Mouse (Mus musculus) hindbrain, embryonic 12.5 days (tissue): ENCODE measurements around the gene Ovol2. TPM values are rescaled to one million over a fixed set of nuclear protein-coding genes. Genes with fewer than 3 reads are reported as not detected.

Experiments used
- ATAC-seq: fragments of 200-750 bp; cut with Nextera tagmentation; 2 replicates; pipeline ENCODE4 v1.8.0; 2017; ENCODE audit warnings: moderate TSS enrichment; ENCODE audit not compliant: low FRiP score
- H3K27ac ChIP-seq: fragments of 300-500 bp; sonication (generic); 2 replicates; pipeline ENCODE4 v1.5.1; 2016; ENCODE audit warnings: mild to moderate bottlenecking
- H3K27me3 ChIP-seq: fragments of 300-500 bp; sonication (generic); 2 replicates; pipeline ENCODE4 v1.6.1; 2016; ENCODE audit warnings: mild to moderate bottlenecking
- H3K36me3 ChIP-seq: fragments of 300-500 bp; sonication (generic); 2 replicates; pipeline ENCODE4 v1.6.1; 2016; ENCODE audit warnings: mild to moderate bottlenecking
- H3K4me1 ChIP-seq: fragments of 300-500 bp; sonication (generic); 2 replicates; pipeline ENCODE4 v1.6.1; 2016
- H3K4me2 ChIP-seq: fragments of 300-500 bp; sonication (generic); replicated peaks from 2 replicates; pipeline ENCODE4 v1.6.1; 2016; ENCODE audit warnings: mild to moderate bottlenecking
- H3K4me3 ChIP-seq: fragments of 300-500 bp; sonication (generic); 2 replicates; pipeline ENCODE4 v1.5.1; 2016; ENCODE audit warnings: mild to moderate bottlenecking
- H3K9ac ChIP-seq: fragments of 300-500 bp; sonication (generic); 2 replicates; pipeline ENCODE4 v1.6.1; 2016; ENCODE audit warnings: mild to moderate bottlenecking, moderate library complexity
- H3K9me3 ChIP-seq: fragments of 300-500 bp; sonication (generic); replicated peaks from 2 replicates; pipeline ENCODE4 v1.6.1; 2016; ENCODE audit warnings: mild to moderate bottlenecking
- WGBS: fragments of 180-500 bp; shearing (Covaris S2); methylation state at CpG from one replicate; pipeline ENCODE4 v1.1.7; 2016; 5-methylcytosine and 5-hydroxymethylcytosine counted together
- polyA plus RNA-seq: library from polyadenylated mRNA; unstranded; fragments of >200 nt; fragmentation: Nextera tagmentation; extraction: Ambion mirVana; gene quantifications from 2 replicates; pipeline ENCODE4 v1.2.1, GENCODE M21; 2016

The Ovol2 gene
- polyA plus RNA-seq, 1 experiment from 2014 or later: 1.3 TPM

DNA sequence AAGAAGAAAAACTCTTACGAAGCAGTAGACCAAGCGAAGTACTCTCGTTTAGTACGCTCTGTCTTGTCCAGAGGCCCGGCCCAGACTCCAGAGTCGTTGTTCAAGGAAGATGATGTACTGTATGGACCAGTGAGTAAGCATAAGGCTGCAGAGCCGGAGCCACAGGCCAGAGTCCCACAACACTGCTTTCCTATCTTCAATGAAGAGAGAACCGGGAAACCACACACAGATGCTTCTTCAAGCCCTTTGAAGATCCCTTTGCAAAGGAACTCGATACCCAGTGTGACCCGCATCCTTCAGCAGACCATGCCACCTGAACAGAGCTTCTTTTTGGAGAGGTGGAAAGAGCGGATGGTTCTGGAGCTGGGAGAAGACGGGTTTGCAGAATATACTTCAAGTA, 59.9 kb downstream of the Ovol2 start:
- ATAC-seq: no peak
- H3K9me3 ChIP-seq: no peaks in the 10 kb centered on the region
- H3K4me1 ChIP-seq: peaks cover 16% of the 10 kb centered on the region
- H3K9ac ChIP-seq: no peak overlapping the region
- 91% methylated on average over 12 of the region's 12 CpGs for WGBS
- no peaks in the 10 kb centered on the region for H3K27me3 ChIP-seq
- no peak overlapping the region for H3K4me2 ChIP-seq
- no peak overlapping the region for H3K4me3 ChIP-seq
- H3K27ac ChIP-seq: no peak overlapping the region
- H3K36me3 ChIP-seq: peaks cover 1% of the 10 kb centered on the region

DNA sequence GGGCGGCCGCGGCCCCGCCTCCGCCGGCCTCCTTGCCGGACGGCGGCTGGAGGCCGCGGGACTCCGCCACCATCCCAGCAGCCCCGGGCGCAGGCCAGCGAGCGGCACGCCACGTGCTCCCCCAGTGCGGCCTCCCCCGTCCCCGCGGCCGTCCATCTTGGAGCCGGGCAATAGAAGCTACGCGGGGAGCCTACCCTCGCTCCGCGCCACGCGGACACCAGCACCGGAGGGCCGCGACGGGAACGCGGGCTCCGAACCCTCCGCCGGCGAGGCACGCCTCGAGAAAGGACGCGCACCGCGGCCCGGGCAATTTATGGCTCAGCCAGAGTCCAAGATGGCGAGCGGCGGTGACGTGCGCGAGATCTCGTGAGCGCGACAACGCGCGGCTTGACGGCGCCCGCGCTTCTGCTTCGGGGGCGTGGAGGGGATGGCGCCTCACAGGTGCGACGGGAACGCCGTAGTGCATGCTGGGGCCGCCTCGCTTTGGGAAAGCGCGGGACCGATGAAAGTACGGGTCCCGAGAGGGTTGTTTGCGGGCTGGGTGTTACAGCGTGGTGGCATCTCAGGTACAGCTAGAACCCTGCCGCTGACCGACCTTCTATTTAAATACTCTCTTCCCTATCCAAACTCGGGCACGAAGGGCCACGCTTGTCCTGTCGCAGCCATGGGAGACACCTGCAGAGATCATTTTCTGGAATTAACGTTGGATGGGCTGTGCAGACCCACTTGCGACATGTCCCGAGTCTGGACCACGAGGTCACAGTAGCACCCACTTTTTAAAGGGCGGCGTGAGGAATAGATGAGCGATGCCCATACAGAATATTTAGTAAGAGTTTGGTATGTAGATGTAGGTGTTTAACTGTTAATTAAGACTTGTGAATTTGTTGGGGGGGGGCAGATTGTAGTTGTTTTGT, 61.2 kb downstream of the Ovol2 start, which contains the start of the genes Mgme1 and Snx5:
Mgme1 (plus strand) TSS at position 157 of the 914 bp plus-strand sequence.
Snx5 (minus strand) TSS at position 400 of the 914 bp plus-strand sequence.
- H3K27me3 ChIP-seq: no peaks in the 10 kb centered on the region
- peak within 1 kb of the TSS; percentile 69 for H3K4me2 ChIP-seq
- peak; percentile 98 for ATAC-seq
- WGBS: under 1% methylated on average over 87 of the region's 93 CpGs
- peak within 1 kb of the TSS; percentile 88 for H3K4me3 ChIP-seq
- peak within 1 kb of the TSS; percentile 96 for H3K9ac ChIP-seq
- no peaks in the 10 kb centered on the region for H3K36me3 ChIP-seq
- H3K27ac ChIP-seq: peak within 1 kb of the TSS; percentile 91
- H3K9me3 ChIP-seq: no peaks in the 10 kb centered on the region
- H3K4me1 ChIP-seq: peaks cover 19% of the 10 kb centered on the region

DNA sequence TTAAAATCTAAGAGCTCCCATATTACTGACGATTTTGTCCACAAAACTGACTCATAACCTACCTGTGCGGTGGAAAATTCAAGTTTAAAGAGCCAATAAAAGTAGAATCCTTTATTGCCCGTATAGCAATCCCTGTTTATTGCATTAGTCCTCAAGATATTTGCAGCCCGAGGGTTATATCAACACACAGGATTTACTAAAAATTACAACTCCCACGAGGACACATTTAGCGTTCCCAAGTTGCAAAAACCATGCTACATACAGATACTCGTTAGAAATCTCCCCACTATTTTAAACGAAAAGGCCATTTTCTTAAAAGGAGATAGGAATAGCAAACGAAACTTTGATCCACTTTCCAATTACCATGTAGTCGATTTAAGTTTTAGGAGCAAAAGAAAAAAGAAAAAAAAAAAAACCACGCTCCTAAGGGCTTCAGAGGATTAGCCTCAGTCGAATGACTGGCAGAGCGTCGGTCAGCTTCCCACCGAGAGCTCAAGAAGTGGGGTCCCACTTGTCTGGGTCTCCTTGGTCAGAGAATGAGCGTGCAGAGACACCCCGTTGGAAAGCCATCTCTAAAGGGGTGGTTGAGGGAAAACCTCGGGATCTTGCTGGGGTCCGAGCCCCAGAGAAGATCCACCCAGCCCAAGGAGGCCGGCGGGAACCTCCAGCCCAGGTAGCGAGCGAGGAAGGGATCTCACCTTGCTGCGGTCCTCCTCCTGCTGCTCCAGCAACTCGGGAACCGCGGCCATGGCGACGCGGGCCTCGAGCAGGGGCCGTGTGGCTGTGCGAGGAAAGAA, 62.1 kb downstream of the Ovol2 start:
- H3K4me1 ChIP-seq: peaks cover 19% of the 10 kb centered on the region
- ATAC-seq: peak; percentile 47
- H3K9ac ChIP-seq: peak overlapping the region; percentile 96
- no peaks in the 10 kb centered on the region for H3K36me3 ChIP-seq
- no peaks in the 10 kb centered on the region for H3K27me3 ChIP-seq
- whole genome bisulfite sequencing: under 1% methylated on average over 31 of the region's 33 CpGs
- H3K4me2 ChIP-seq: peak overlapping the region; percentile 69
- H3K4me3 ChIP-seq: peak overlapping the region; percentile 88
- no peaks in the 10 kb centered on the region for H3K9me3 ChIP-seq
- peak overlapping the region; percentile 91 for H3K27ac ChIP-seq

DNA sequence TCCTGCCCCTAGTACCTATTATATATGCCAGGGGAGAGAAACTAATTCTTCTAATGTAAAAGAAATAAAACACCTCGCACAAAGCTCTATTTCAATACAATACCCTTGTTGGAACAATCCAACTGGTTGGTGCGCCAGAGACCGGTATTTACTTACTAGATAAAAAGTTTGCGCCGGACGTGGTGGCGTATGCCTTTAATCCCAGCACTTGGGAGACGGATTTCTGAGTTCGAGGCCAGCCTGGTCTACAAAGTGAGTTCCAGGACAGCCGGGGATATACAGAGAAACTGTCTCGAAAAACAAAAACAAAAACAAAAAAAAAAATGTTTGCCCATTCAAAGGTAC, 62.7 kb downstream of the Ovol2 start:
- no peak overlapping the region for H3K27ac ChIP-seq
- no peak for ATAC-seq
- peak overlapping the region; percentile 88 for H3K4me3 ChIP-seq
- no peaks in the 10 kb centered on the region for H3K27me3 ChIP-seq
- H3K36me3 ChIP-seq: no peaks in the 10 kb centered on the region
- peaks cover 19% of the 10 kb centered on the region for H3K4me1 ChIP-seq
- peak overlapping the region; percentile 69 for H3K4me2 ChIP-seq
- H3K9ac ChIP-seq: peak overlapping the region; percentile 96
- no peaks in the 10 kb centered on the region for H3K9me3 ChIP-seq
- WGBS: under 1% methylated on average over 11 of the region's 11 CpGs

DNA sequence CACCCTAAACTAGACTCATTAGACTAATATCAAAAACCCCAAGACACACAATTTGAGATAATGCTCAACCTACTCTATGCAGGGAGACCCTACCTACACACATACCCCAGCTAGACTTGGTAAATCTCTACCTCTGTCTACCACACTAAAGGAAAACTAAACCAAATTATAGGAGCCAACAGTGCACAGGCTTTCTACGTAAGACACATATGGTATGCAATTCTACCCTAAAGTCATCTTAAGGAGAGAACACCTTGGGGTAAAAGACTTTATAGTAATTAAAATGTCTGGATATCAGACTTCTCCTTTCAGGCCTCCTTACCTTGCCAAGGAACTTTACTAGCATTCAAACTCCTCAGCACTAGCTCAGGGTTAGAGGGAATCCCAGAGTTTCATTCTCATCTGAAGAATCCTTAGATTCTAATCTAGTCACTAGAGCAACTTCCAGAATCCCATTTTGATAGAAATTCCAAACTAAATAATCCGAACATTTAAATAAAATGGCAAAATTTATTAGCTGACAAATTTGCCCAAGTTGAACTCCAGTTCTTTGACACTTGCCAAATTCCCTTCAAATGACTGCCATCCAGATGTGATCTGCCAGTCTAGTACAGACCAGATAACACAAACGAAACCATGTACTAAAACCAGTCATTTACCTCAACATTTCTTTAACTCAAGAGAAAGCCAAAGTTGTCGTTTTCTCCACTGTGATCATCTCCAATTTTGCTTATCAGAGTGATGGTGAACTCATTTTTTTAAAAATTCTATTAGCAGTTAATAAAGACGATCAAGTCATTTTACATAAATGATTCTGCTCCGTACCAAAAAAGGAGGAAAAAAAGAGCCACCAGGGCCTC, 63.3 kb downstream of the Ovol2 start:
- H3K27me3 ChIP-seq: no peaks in the 10 kb centered on the region
- WGBS: 9% methylated on average over 6 of the region's 6 CpGs
- no peak for ATAC-seq

DNA sequence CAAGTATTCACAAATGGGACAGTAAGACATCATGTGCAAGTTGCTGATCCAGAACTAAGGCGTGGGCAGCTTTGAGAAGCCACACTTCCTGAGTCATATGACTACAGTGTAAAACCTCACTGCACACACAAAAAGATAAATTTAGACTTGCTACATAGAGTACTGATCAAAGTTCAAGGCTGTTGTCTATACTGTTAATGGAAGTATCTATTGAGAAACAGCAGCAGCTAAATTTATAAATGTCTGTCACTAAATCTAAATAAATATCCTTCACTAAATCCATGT, 64.3 kb downstream of the Ovol2 start:
- Histone ChIP-seq H3K27ac (no peak overlapping the region), H3K4me1 (peaks cover 19% of the 10 kb centered on the region), H3K4me3 (no peak overlapping the region), H3K36me3 (no peaks in the 10 kb centered on the region), H3K4me2 (peak overlapping the region; percentile 69; the same call in 1 of the 2 replicates), H3K27me3 (no peaks in the 10 kb centered on the region), H3K9me3 (no peaks in the 10 kb centered on the region), H3K9ac (no peak overlapping the region)
- 44% methylated on average over 1 of the region's 1 CpGs for WGBS
- ATAC-seq: no peak

More for the DNA sequence above, 63.3 kb downstream of the Ovol2 start:
- H3K9ac ChIP-seq: peak overlapping the region; percentile 96; the same call in 1 of the 2 replicates
- peak overlapping the region; percentile 88 for H3K4me3 ChIP-seq
- H3K9me3 ChIP-seq: no peaks in the 10 kb centered on the region
- H3K36me3 ChIP-seq: no peaks in the 10 kb centered on the region
- no peak overlapping the region for H3K27ac ChIP-seq
- peaks cover 19% of the 10 kb centered on the region for H3K4me1 ChIP-seq
- H3K4me2 ChIP-seq: peak overlapping the region; percentile 69

- H3K9me3 ChIP-seq: no peaks in the 10 kb centered on the region
- H3K27me3 ChIP-seq: no peaks in the 10 kb centered on the region
- no peak overlapping the region for H3K27ac ChIP-seq
- H3K9ac ChIP-seq: no peak overlapping the region
- H3K4me1 ChIP-seq: peaks cover 19% of the 10 kb centered on the region
- WGBS: 54% methylated on average over 5 of the region's 5 CpGs
- H3K4me3 ChIP-seq: no peak overlapping the region
- no peaks in the 10 kb centered on the region for H3K36me3 ChIP-seq
- no peak for ATAC-seq
- H3K4me2 ChIP-seq: peak overlapping the region; percentile 69; the same call in 1 of the 2 replicates
Measured at GRCm38 (mm10) chr2:144267004-144267730, 64.8 kb downstream of the Ovol2 start.

DNA sequence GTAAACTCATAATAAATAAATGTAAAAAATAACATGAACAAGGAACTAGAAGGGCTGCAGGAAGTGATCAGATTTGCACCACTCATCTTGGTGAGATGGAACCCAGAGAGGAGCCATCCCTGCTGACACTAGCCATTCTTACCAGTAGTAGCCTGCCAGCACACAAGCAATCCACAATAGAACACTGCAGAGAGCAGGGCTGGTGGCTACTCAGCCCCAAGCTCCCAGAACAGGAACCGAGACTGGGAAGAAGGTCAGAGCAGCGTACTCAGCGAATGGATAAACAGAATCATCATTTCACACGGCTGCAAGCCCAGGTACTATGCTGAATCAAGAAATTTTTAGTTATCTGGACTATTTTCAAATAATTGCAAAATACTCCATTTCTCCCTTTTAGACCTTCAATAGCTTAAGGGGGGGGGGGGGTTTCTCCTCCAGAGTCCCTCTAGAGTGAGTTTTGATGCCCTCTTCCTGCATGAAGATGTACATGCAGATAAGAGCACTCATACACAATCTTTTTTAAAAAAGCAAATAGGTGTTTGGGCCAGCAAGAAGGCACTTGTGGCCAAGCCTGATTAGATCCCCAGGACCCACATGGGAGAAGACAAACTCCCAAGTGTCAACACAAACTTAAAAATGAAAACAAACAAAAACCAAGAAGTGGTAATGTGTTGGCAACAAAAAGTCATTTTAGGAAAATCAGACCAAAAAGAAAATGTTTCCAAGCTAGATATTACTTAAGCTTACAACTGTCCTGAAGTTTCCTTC, 65.8 kb downstream of the Ovol2 start:
- Histone ChIP-seq H3K9me3 (no peaks in the 10 kb centered on the region), H3K4me1 (peaks cover 22% of the 10 kb centered on the region), H3K27me3 (no peaks in the 10 kb centered on the region), H3K9ac (no peak overlapping the region), H3K27ac (no peak overlapping the region), H3K36me3 (no peaks in the 10 kb centered on the region; the same call in 1 of the 2 replicates), H3K4me2 (no peak overlapping the region), H3K4me3 (no peak overlapping the region)
- ATAC-seq: no peak
- WGBS: 40% methylated on average over 4 of the region's 4 CpGs

DNA sequence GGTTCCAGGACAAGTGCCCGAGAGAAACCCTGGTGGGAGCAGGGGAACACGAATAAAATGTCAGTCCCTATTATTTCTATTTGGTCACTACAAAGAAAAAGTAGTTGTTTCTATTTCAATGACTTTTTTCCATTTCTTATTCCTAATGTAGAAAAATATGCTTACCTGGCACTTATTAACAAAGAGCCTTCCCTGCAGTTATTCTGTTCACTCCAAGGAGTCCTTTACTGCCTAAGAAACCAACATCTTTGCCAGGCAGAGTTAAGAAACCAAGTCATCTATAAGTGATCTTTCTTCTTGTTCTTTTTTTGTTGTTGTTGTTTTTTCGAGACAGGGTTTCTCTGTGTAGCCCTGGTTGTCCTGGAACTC, 66.8 kb downstream of the Ovol2 start:
- no peak overlapping the region for H3K9ac ChIP-seq
- H3K36me3 ChIP-seq: peaks cover 3% of the 10 kb centered on the region
- peaks cover 22% of the 10 kb centered on the region for H3K4me1 ChIP-seq
- no peaks in the 10 kb centered on the region for H3K27me3 ChIP-seq
- 76% methylated on average over 3 of the region's 3 CpGs for WGBS
- no peak overlapping the region for H3K27ac ChIP-seq
- no peak overlapping the region for H3K4me2 ChIP-seq
- no peaks in the 10 kb centered on the region for H3K9me3 ChIP-seq
- no peak for ATAC-seq
- no peak overlapping the region for H3K4me3 ChIP-seq

DNA sequence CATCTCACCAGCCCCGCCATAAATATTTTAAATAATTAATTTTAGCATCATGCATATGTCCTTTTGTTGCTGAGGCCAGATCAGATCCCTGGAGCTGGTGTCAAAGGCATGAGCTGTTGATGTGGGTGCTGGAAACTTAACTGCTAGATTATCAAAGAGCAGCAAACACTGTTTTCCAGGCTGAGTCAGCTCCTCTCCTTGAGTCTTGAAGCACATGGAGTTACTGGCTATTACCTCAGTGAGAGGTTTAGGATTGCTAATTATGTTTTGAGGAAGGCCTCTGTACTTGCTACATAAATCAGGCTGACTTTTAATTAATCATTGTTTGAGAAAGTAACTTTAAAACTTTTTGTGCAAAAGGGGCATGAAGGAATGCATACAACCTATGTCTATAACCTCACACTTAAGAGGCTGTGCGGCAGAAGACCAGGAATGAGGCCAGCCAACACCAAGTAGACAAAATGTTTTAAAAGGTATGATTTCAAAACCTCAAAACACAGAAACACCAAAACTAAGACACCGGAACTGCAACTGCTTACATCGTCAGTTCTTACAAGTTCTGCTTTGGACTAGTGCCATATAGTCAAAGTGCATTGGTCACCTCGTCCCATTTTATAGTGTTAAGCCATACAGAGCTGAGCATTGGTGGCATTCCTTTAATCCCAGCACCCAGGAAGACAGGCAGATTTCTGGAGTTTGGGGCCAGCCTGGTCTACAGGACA, 67.4 kb downstream of the Ovol2 start:
- Histone ChIP-seq H3K9ac (no peak overlapping the region), H3K4me2 (no peak overlapping the region), H3K27me3 (no peaks in the 10 kb centered on the region), H3K36me3 (peaks cover 7% of the 10 kb centered on the region), H3K4me3 (no peak overlapping the region), H3K4me1 (peaks cover 22% of the 10 kb centered on the region), H3K9me3 (no peaks in the 10 kb centered on the region), H3K27ac (no peak overlapping the region)
- 81% methylated on average over 5 of the region's 5 CpGs for WGBS
- ATAC-seq: no peak
